Mouse (Mus musculus) forebrain, embryonic 13.5 days (tissue): Measurements from ENCODE around the gene Pqbp1. TPM values are rescaled to one million over a fixed set of nuclear protein-coding genes. Genes with fewer than 3 reads are reported as not detected.

ENCODE experiments used
- ATAC-seq: fragments of 200-750 bp; cut with Nextera tagmentation; 2 replicates; pipeline ENCODE4 v1.8.0; 2017
- H3K27ac ChIP-seq: fragments of 300-500 bp; sonication (generic); 2 replicates; pipeline ENCODE4 v1.5.1; 2015; ENCODE audit warnings: inconsistent platforms, mild to moderate bottlenecking, moderate library complexity
- H3K27me3 ChIP-seq: fragments of 300-500 bp; sonication (generic); 2 replicates; pipeline ENCODE4 v1.6.1; 2015; ENCODE audit warnings: mild to moderate bottlenecking, inconsistent platforms
- H3K36me3 ChIP-seq: fragments of 300-500 bp; sonication (generic); 2 replicates; pipeline ENCODE4 v1.6.1; 2015; ENCODE audit warnings: mild to moderate bottlenecking, inconsistent platforms; ENCODE audit not compliant: poor library complexity, severe bottlenecking
- H3K4me1 ChIP-seq: fragments of 300-500 bp; sonication (generic); 2 replicates; pipeline ENCODE4 v1.6.1; 2015; ENCODE audit warnings: inconsistent platforms
- H3K4me2 ChIP-seq: fragments of 300-500 bp; sonication (generic); 2 replicates; pipeline ENCODE4 v1.6.1; 2015; ENCODE audit warnings: inconsistent platforms, mild to moderate bottlenecking, moderate library complexity
- H3K4me3 ChIP-seq: fragments of 300-500 bp; sonication (generic); 2 replicates; pipeline ENCODE4 v1.5.1; 2015; ENCODE audit warnings: mild to moderate bottlenecking, inconsistent platforms
- H3K9ac ChIP-seq: fragments of 300-500 bp; sonication (generic); 2 replicates; pipeline ENCODE4 v1.6.1; 2015; ENCODE audit warnings: mild to moderate bottlenecking, inconsistent platforms
- H3K9me3 ChIP-seq: fragments of 300-500 bp; sonication (generic); replicated peaks from 2 replicates; pipeline ENCODE4 v1.6.1; 2016; ENCODE audit warnings: inconsistent platforms
- WGBS: fragments of 180-500 bp; shearing (Covaris S2); methylation state at CpG from one replicate; pipeline ENCODE4 v1.1.7; 2015; 5-methylcytosine and 5-hydroxymethylcytosine counted together
- polyA plus RNA-seq: library from polyadenylated mRNA; unstranded; fragments of >200 nt; fragmentation: Nextera tagmentation; extraction: Ambion mirVana; gene quantifications from 2 replicates; pipeline ENCODE4 v1.2.1, GENCODE M21; 2015

Gene Pqbp1
- polyA plus RNA-seq, 1 experiment from 2014 or later, result 206 TPM

DNA sequence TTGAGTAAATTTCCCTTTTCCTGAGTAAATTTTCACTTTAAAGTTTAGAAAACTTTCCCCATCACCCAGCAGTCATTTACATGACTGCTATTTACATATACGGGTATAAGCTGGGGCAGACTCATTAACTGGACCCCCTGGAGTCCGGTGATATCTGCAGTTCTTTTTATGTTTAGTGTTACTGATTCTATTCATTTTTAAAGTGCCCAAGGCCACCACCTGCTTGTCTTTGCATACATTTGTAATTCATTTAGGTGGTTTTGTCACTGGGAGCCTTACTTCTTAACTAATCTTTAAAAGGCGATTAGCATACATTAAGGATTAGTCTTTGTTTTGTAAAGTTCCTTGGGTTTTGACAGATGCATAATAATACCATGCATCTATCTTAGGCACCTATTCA lies 29.2 kb downstream of the Pqbp1 start:
- Histone ChIP-seq H3K27me3 (no peaks in the 10 kb centered on the region), H3K9ac (no peak overlapping the region), H3K4me1 (peaks cover 8% of the 10 kb centered on the region; the same call in 1 of the 2 replicates), H3K4me2 (no peak overlapping the region), H3K4me3 (no peak overlapping the region), H3K9me3 (0 out of 2 replicates have a peak, but pooled peaks cover 3% of the 10 kb centered on the region), H3K36me3 (peaks cover 41% of the 10 kb centered on the region), H3K27ac (no peak overlapping the region)
- WGBS, result 20% methylated on average over 3 of the region's 3 CpGs
- no peak for ATAC-seq

DNA sequence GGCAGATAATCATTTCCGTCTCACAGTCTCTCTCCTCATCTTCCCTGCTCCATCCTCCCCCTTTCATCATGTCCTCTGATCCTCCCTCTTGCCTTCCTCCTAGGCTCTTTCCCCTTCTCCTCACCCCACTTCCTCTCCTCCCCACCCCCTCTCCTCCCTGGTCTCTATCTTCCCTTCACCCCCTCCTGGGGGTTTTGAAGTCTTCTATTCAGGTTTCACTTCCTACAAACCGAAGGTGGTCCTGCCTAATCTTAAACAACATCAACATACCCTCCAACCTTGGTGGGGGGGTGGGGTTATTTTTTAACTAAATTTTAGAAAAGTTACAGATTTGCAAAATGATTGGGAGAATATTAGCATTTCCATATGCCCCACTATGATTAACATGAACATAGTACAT lies 30.6 kb downstream of the Pqbp1 start:
- no peak for ATAC-seq
- H3K27me3 ChIP-seq, result no peaks in the 10 kb centered on the region
- WGBS, result 27% methylated on average over 2 of the region's 2 CpGs

DNA sequence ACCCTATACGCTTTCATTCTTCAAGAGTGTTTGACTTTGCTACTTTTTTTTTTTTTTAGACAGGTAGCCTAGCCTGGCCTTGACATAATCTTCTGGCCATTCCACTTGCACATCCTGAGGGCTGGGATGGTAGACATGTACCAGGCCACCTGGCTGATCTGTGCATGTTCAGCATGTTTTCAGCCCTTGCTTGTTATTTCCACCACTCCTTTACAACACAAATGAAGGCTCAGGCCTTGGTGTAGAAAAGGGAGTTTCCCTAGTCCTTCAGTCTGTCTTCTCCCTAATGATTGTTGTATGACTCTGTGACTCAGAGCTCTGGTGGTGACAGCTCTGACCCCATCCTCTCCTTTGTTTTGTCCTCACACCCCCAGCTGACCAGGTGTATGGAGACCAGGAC lies 31.9 kb downstream of the Pqbp1 start:
- WGBS, result 95% methylated on average over 1 of the region's 1 CpGs
- Histone ChIP-seq H3K9ac (no peak overlapping the region), H3K4me2 (no peak overlapping the region), H3K4me1 (peaks cover 8% of the 10 kb centered on the region; the same call in 1 of the 2 replicates), H3K27me3 (no peaks in the 10 kb centered on the region), H3K27ac (no peak overlapping the region), H3K36me3 (peaks cover 18% of the 10 kb centered on the region), H3K4me3 (no peak overlapping the region), H3K9me3 (no peaks in the 10 kb centered on the region)
- ATAC-seq, result no peak

More for the DNA sequence above, 30.6 kb downstream of the Pqbp1 start:
- Histone ChIP-seq H3K9me3 (0 out of 2 replicates have a peak, but pooled peaks cover 3% of the 10 kb centered on the region), H3K4me2 (no peak overlapping the region), H3K9ac (no peak overlapping the region), H3K4me3 (no peak overlapping the region), H3K4me1 (peaks cover 8% of the 10 kb centered on the region; the same call in 1 of the 2 replicates), H3K27ac (no peak overlapping the region), H3K36me3 (peaks cover 28% of the 10 kb centered on the region)

DNA sequence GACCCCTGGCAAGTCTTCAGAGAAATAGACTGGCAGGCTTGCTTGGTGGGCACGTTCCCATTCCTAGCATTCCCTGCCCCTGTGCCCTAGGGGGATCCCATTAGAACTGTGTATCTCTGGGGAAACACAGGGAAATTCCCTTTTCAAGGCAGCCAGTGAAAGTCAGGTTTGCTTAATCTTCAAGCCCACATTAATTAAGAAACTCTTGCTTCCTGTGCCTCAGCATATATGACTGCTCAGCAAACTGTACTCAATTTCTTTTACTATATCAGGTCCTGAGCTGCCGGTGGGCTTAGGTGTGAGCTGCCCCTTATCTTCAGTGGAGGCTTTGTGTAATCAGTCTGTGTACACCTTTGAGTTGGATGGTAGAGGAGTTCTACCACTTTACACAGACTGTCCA lies 33.3 kb downstream of the Pqbp1 start:
- H3K4me3 ChIP-seq, result no peak overlapping the region
- H3K4me1 ChIP-seq, result peaks cover 8% of the 10 kb centered on the region; the same call in 1 of the 2 replicates
- no peak overlapping the region for H3K4me2 ChIP-seq
- H3K9me3 ChIP-seq, result no peaks in the 10 kb centered on the region
- peaks cover 14% of the 10 kb centered on the region; the same call in 1 of the 2 replicates for H3K36me3 ChIP-seq
- H3K27ac ChIP-seq, result no peak overlapping the region
- no peak for ATAC-seq
- H3K9ac ChIP-seq, result no peak overlapping the region
- 66% methylated on average over 2 of the region's 2 CpGs for WGBS
- H3K27me3 ChIP-seq, result no peaks in the 10 kb centered on the region

DNA sequence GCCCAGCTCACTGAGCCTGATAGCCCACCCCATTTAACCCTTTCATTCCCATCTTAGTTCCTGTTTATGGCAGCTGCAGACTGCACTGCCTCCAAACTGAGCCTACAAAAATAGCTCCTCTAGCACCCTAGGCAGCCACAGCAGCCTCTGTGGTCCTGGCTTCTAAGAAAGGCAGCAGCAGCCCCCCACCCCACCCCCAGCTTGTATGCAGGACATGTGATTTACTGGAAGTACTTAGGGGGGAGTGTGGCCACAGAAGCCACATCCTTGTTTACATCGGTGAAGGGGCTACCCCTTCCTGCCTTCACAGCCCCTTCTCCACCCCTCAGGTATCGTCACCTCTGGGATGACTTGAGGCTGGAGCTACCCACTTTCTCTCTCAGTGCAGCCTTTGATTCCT lies 33.7 kb downstream of the Pqbp1 start:
- peaks cover 14% of the 10 kb centered on the region; the same call in 1 of the 2 replicates for H3K36me3 ChIP-seq
- H3K27me3 ChIP-seq, result no peaks in the 10 kb centered on the region
- no peak overlapping the region for H3K4me2 ChIP-seq
- no peak overlapping the region for H3K27ac ChIP-seq
- no peak for ATAC-seq
- H3K9me3 ChIP-seq, result no peaks in the 10 kb centered on the region
- peaks cover 8% of the 10 kb centered on the region; the same call in 1 of the 2 replicates for H3K4me1 ChIP-seq
- WGBS, result 74% methylated on average over 2 of the region's 2 CpGs
- H3K4me3 ChIP-seq, result no peak overlapping the region
- H3K9ac ChIP-seq, result no peak overlapping the region

DNA sequence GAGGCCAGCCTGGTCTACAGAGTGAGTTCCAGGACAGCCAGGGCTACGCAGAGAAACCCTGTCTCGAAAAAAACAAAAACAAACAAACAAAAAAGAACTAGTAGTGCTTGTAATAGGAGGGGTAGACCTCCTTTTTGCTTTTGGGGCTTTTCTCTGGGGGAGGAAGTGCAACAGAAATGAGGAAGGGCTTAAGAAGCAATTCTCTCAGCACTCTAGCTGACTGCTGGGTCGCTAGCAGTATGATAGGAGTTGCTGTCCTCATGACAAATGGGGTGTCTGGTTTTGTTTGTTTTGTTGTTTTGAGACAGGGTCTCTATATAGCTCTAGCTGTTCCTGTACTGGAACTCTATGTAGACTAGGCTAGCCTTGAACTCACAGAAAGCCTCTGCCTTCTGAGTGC lies 34.5 kb downstream of the Pqbp1 start:
- Histone ChIP-seq H3K9me3 (no peaks in the 10 kb centered on the region), H3K4me1 (peaks cover 1% of the 10 kb centered on the region; the same call in 1 of the 2 replicates), H3K27me3 (no peaks in the 10 kb centered on the region), H3K4me3 (no peak overlapping the region), H3K27ac (no peak overlapping the region), H3K9ac (no peak overlapping the region), H3K36me3 (peaks cover 14% of the 10 kb centered on the region; the same call in 1 of the 2 replicates), H3K4me2 (no peak overlapping the region)
- WGBS, result 79% methylated on average over 3 of the region's 3 CpGs
- no peak for ATAC-seq

DNA sequence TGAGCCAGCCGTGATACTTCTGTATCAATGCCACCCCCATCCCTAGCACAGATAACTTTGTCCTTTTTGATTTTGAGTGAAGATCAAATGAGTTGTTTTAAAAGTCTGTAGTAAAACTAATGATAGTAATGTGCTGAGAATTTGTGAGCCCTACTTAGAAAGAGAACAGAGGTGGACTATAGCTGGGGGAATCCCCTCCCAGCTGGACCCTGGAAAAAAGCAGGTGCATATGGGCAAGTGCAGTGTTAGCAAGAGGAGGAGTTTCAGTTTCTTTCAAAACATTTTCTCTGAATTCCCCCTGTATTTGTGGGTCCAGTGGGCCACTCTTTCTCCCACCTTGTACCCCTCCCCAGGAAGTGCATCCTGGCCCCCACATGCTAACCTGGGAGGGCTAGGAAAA lies 35.9 kb downstream of the Pqbp1 start:
- H3K4me1 ChIP-seq, result no peaks in the 10 kb centered on the region
- no peaks in the 10 kb centered on the region for H3K27me3 ChIP-seq
- H3K27ac ChIP-seq, result no peak overlapping the region
- no peak overlapping the region for H3K4me3 ChIP-seq
- 88% methylated on average over 1 of the region's 1 CpGs for WGBS
- no peak overlapping the region for H3K9ac ChIP-seq
- ATAC-seq, result no peak
- no peak overlapping the region for H3K4me2 ChIP-seq
- H3K36me3 ChIP-seq, result peaks cover 14% of the 10 kb centered on the region; the same call in 1 of the 2 replicates
- no peaks in the 10 kb centered on the region for H3K9me3 ChIP-seq

DNA sequence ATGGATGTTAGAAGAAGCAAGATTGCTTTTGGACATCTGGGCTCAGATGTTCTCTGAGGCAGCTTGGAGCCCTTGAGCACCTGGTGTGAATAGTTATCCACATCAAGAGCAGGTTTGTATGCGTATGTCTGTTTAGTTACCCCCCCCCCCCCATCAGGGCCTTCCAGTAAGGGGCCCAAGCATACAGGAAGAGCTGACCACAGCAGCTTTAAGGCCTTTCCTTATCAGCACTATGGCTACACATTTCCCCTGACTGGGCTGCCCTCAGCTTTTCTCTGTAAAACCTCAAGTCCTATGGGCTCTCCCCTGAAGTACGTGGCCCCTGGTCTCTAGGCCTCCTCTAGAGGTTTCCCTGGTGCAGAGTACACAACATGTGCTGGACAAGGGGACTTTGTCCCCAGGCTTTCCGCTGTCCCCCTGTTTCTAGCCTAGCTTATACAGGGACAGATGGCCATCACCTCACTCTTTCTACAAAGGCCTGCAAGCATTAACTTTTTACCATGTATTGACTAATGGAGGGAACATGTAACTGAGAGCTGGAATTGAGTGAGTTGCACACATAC lies 39.8 kb downstream of the Pqbp1 start:
- Histone ChIP-seq H3K4me2 (no peak overlapping the region), H3K4me3 (no peak overlapping the region), H3K27me3 (no peaks in the 10 kb centered on the region), H3K36me3 (0 out of 2 replicates have a peak, but pooled peaks cover 5% of the 10 kb centered on the region), H3K9ac (no peak overlapping the region), H3K4me1 (no peaks in the 10 kb centered on the region), H3K9me3 (no peaks in the 10 kb centered on the region), H3K27ac (no peak overlapping the region)
- 75% methylated on average over 3 of the region's 3 CpGs for WGBS
- ATAC-seq, result no peak

DNA sequence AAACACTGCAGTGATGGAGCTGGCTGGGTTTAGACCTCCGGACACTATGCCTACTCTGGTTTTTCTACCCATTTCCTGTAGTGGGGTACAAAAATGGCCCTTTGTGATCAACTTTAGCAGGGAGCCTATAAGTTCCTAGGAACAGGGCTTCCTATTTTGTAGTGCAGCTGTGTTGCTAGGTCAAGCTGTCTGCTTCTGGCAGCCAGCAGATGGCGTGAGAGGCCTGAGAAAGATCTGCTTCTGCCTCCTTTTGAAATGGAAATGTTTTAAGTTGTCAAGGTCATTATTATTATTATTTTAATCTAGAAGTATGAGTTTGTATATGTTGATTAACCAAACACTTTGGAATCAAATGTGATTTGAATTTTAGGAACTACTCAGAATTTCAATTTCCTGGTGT lies 44.5 kb downstream of the Pqbp1 start:
- 53% methylated on average over 2 of the region's 2 CpGs for whole genome bisulfite sequencing
- H3K4me2 ChIP-seq, result no peak overlapping the region
- no peak for ATAC-seq

DNA sequence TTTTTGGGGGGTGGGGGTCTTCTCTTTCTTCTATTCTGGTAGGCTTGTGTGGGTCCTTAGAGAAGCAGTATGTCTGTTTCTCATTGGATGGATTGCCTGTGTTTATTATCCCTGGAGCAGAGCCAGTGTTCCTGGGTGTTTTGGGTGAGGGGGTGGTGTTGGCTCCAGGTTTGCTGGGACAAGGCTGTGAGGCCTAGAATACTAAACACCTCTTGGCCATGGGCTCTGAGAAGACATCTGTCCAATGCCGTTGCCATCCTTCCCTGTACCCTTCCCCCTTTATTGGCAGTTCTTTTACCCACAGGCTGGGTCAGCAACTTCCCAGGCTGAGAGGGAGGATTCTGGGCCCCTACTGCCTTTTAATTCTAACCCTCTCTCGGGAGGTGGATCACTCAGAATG lies 51.2 kb downstream of the Pqbp1 start:
- H3K27me3 ChIP-seq, result no peaks in the 10 kb centered on the region
- peaks cover 18% of the 10 kb centered on the region for H3K4me1 ChIP-seq
- H3K9me3 ChIP-seq, result no peaks in the 10 kb centered on the region
- ATAC-seq, result no peak
- H3K4me2 ChIP-seq, result no peak overlapping the region
- H3K36me3 ChIP-seq, result 0 out of 2 replicates have a peak, but pooled peaks cover 9% of the 10 kb centered on the region
- H3K9ac ChIP-seq, result no peak overlapping the region
- H3K4me3 ChIP-seq, result no peak overlapping the region
- 79% methylated on average over 2 of the region's 2 CpGs for WGBS
- no peak overlapping the region for H3K27ac ChIP-seq

More for the DNA sequence above, 44.5 kb downstream of the Pqbp1 start:
- Histone ChIP-seq H3K9me3 (no peaks in the 10 kb centered on the region), H3K4me1 (no peaks in the 10 kb centered on the region), H3K9ac (no peak overlapping the region), H3K27me3 (no peaks in the 10 kb centered on the region), H3K4me3 (no peak overlapping the region), H3K36me3 (0 out of 2 replicates have a peak, but pooled peaks cover 14% of the 10 kb centered on the region), H3K27ac (no peak overlapping the region)
